Mouse (Mus musculus): ENCODE measurements around the gene Gm44503.

Gm44503 gene

DNA sequence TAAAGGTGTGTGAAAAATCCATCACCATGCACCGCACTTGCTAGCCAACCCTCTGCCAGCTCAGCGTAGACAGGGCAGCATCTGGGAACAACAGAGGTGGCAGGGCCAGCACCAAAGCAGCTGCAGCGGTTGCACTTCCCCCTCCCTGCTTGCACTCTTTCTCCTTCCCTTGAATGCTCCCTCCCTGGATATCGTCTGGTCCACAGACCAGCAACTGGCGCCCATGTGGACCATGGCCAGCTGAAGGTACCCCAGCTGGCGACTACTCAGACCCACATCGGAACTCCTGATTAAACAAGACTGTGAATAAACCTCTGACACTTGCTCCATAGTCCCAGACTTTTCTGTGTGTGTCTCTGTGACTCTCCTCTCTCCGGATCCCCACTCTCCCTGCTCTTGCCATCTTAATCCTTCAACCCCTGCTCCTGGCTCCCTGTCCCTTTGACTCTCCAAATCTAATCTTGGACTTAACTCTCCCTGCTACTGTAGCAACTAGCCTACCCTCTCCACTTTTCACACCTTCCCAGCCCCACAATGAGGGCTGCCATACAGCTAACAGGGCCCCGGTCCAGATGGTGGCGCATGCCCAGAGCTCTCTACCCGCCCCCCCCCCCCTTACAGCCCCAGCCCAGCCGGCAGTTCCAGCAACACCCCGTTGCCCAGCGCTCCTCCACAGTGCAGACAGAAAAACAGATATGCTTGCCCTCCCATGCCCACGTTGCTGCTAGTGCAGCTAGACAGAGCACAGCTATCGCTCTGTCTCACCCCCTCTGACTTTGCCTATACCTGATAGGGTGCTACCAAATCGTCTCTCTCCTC, 67.4 kb downstream of the Gm44503 start:
- in situ Hi-C loops (cut with MseI, MboI): no loop called here

DNA sequence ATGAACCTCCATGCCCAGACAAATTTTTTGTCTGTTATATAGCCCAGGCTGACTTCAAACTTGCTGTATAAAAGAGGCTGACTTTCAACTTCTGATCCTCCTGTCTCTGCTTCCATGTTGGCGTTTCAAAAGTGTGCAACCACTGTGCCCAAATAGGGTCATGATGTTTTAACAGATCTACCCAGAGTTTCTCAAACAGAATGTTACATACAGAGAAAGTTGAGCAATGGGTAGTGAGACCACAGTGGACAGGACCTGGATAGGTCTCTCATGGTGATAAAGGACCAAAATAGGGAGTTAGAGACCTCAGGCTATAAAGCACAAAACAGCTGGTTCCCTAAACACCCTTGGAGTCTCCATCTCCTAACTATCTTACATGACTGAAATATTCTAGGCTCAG, 71.8 kb downstream of the Gm44503 start:
- in situ Hi-C loops (cut with MseI, MboI): no loop called here

GRCm38 (mm10) chr9:73031421-73031820, 72.8 kb downstream of the Gm44503 start:
- in situ Hi-C loops (cut with MseI, MboI): no loop called here

DNA sequence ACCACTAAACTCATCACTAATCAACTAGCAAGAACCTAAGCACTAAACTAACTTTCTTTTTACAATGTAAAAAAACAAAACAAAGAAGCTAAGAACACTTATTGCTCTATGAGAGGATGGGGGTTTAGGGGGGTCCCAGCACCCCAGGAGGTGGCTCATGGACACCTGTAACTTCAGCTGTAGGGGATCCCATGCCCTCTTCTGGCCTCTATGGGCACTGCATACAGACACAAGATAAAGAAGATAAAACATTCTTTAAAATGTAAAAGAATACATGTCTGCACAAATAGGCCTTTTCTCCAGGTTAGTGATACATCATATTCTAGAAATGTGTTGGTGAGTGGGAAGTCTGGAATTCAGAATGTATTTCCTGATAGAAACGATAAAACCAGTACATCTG, 74.8 kb downstream of the Gm44503 start:
- in situ Hi-C loops (cut with MseI, MboI): no loop called here

GRCm38 (mm10) chr9:73039222-73039945, 80.7 kb downstream of the Gm44503 start:
- in situ Hi-C loops (cut with MseI, MboI): no loop called here

- in situ Hi-C loops (cut with MseI, MboI): loop anchor here in 1 of 2 experiments (5.0 kb wide), 1 partner anchor 52 kb away; no protein-coding TSS in a partner anchor
Observed at GRCm38 (mm10) chr9:73040080-73040479, 81.4 kb downstream of the Gm44503 start, which contains the start of gene Pigb. TSS of gene Pigb (minus strand) at chr9:73040378.

DNA sequence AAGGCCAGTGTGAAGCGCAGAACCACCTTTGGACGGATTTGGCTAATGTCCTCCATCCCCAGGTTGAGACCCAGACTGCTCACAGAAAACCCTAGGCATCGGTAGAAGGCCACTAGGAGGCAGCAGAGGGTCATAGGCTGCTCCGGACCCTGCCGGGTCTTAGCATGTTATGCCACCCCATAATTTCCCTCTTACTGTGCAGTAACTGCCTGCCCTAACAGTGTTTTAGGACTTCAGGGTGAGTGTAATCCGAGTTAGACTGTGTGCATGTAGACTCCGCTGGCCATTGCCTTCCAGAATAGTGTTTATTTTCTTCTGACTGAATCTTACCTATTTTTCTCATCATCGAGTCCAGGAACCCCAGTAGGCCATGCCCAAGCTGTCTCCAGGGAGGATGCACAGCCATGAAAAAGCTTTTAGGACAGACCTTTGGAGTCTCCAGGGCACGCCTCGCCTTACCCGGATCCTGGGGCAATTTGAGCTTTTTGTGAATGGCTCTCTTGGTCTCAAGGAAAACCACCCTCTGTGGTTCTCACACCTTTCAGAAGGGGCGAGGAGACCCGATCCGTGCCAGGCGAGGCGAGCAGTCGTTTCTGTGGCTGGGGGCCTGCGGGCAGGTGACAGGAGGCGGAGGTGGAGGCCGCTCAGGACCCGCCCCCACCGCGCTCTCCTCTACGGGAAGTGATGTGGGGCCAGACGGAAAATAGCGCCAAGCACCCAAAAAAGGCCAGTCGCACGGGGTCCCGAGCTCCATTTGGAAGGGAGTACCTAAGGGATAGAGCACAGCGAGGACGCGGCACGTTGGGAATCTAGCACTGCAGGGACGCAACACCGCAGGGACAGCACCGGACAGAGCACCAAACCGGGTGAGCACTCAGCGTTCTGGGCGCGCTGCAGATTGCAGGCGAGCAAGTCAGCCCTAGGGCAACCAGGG, 85.8 kb downstream of the Gm44503 start, which contains the start of gene Rab27a:
Gene Rab27a, plus strand, starts transcription at position 709 of the 934 bp plus-strand sequence.
- in situ Hi-C loops (cut with MseI, MboI): loop anchor here (5.0 kb wide), 2 partner anchors 43 to 48 kb away; no protein-coding TSS in a partner anchor

GRCm38 (mm10) chr9:73045204-73045603, 86.6 kb downstream of the Gm44503 start:
- in situ Hi-C loops (cut with MseI, MboI): loop anchor here in 1 of 2 experiments (5.0 kb wide), 1 partner anchor 42 kb away; no protein-coding TSS in a partner anchor

GRCm38 (mm10) chr9:73045711-73046110, 87.1 kb downstream of the Gm44503 start:
- in situ Hi-C loops (cut with MseI, MboI): loop anchor here in 1 of 2 experiments (5.0 kb wide), 1 partner anchor 42 kb away; no protein-coding TSS in a partner anchor

DNA sequence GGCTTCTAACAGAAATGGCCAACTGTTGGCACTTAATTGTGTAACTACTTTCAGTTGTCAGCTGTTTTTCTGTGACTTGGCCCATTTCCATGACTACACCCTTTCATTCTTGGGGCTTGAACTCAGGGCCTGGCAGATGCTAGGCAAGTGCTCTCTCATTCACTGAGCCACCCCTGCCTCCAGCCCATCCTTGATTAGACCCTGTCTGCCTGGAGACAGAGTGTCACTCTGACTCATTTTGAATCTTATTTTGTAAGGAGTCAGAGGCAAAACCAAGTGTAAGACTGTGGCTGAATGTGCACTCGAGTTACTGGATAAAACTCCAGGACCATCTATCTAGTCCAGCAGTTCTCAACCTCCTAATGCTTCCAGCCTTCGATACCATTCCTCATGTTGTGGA, 89.3 kb downstream of the Gm44503 start:
- in situ Hi-C loops (cut with MseI, MboI): loop anchor here in 1 of 2 experiments (5.0 kb wide), 1 partner anchor 39 kb away; no protein-coding TSS in a partner anchor

DNA sequence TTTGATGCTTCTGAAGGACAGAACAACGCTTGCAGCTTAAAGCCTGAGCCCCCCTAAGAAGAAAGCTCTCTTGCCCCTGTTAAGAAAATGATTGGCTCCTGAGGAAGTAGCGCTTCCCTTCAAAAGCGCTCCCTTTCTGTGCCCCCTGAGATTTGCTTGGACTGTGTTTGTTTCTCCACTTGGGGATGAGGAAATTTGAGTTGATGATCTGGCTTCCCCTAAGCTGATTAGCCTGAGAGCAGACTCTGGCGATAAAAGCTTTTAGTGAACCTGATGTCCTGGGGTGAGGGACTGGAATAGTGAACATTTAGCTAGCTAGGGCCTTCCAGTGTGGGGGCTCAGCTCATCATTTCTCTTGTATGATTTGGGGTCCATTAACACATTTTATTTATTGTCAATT, 90.3 kb downstream of the Gm44503 start:
- in situ Hi-C loops (cut with MseI, MboI): loop anchor here in 1 of 2 experiments (5.0 kb wide), 1 partner anchor 38 kb away; no protein-coding TSS in a partner anchor

- in situ Hi-C loops (cut with MseI, MboI): loop anchor here in 1 of 2 experiments (5.0 kb wide), 1 partner anchor 37 kb away; no protein-coding TSS in a partner anchor
Observed at GRCm38 (mm10) chr9:73049833-73050232, 91.2 kb downstream of the Gm44503 start.

- in situ Hi-C loops (cut with MseI, MboI): no loop called here
Observed at GRCm38 (mm10) chr9:73050606-73051005, 92.0 kb downstream of the Gm44503 start.

GRCm38 (mm10) chr9:73055441-73055911, 96.8 kb downstream of the Gm44503 start:
- in situ Hi-C loops (cut with MseI, MboI): no loop called here

DNA sequence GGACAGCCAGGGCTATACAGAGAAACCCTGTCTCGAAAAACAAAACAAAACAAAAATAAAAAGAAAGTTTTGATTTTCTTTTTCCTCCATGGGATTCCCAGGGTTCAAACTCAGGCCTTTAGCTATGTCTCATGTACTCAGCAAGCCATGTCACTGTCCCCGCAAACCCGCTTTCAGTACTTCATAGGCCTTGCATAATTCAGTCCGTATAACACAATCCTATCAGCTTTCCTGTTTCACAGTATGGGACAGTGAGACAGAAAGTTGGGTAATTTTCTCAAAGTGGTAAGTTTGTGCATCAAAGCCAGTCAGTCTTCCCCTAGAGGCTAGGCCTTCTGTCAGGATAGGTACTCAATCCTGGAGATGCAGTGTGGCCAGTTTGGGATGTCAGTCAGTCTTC, 100.6 kb downstream of the Gm44503 start:
- in situ Hi-C loops (cut with MseI, MboI): no loop called here

DNA sequence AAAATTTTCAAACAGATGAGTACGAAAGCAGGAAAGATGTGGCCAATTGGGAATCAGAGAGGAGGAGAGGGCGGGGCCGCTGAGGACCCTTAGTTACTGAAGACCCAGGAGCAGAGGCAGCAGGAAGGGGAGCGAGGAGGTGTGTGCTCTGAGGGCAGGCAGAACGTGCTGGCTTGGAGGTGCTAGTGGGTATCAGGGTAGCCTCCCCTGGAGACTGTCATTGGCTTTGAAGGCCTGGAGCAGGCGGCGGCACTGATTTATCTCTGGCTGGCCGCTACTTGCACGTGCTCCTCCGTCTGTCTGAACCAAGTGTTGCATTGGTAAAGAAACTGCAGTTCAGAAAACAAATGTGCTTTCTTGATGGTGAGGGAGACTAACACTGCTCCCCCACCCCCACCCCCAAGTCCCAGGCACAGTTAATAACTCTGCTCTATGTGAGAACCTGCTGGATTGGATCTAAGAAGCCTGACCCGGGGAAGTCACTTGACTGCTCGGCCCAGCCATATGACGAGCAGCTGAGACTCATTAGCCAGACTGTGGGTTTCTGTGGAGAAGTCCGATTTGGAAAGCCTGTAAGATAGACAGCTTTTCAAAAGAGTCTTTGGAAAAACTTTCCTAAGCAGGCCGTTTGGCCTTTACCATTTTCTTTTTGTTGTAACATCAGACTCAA, 105.1 kb downstream of the Gm44503 start:
- in situ Hi-C loops (cut with MseI, MboI): no loop called here

Data from mouse trophoblast stem cell (cell line).